Mouse (Mus musculus): ENCODE data around the gene Rbfox3. TPM values are rescaled to one million over a fixed set of nuclear protein-coding genes. Genes with fewer than 3 reads are reported as not detected.

The Rbfox3 gene
- polyA plus RNA-seq, 1 experiment from 2014 or later: 1.7 TPM

GRCm38 (mm10) chr11:118737821-118738220 is 173.6 kb downstream of the Rbfox3 start:
- no peaks in the 10 kb centered on the region for H3K9me3 ChIP-seq (ENCODE audit: control insufficient read depth, low read length)
- peaks cover 4% of the 10 kb centered on the region; the same call in 1 of the 2 replicates for H3K27me3 ChIP-seq (replicated peaks; ENCODE audit: control insufficient read depth, insufficient read depth, low read length)
- H3K4me1 ChIP-seq (replicated peaks; ENCODE audit: control insufficient read depth, insufficient read depth, low read length): peaks cover 6% of the 10 kb centered on the region; the same call in 1 of the 2 replicates
- 61% methylated on average over 3 of the region's 3 CpGs for WGBS
- ATAC-seq (replicated peaks; ENCODE audit: low FRiP score, low TSS enrichment, low read depth): no peak
- H3K9ac ChIP-seq (ENCODE audit: low read length): no peak overlapping the region
- no peak overlapping the region for H3K27ac ChIP-seq (ENCODE audit: low read depth)
- no peaks in the 10 kb centered on the region for H3K36me3 ChIP-seq (ENCODE audit: control insufficient read depth, insufficient read depth, low read length)
- H3K4me3 ChIP-seq (ENCODE audit: low read depth, low read length): no peak overlapping the region
- DNase-seq (ENCODE audit: low spot score): no peak
- no peak overlapping the region for H3K4me2 ChIP-seq (ENCODE audit: low read length)

DNA sequence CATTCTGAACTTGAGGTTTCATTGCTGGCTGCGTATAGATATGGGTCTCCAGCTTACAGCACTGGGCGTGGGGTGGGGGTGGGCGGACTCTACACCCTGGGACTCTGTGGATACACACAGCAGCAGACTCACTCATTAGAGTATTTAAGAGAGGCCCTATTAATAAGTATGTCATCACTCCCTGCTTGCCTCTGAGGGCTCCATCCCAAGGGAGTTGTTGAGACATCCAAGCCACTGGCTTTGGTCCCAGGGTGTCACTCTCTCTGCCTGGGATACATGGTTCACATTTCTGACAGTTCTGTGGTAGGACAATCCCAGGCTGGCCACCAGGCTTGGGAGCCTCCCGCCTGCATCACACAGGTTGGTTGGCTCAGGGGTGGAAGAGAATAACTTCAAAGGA is 174.4 kb downstream of the Rbfox3 start:
- Histone ChIP-seq H3K9ac (ENCODE audit: low read length) (no peak overlapping the region), H3K9me3 (ENCODE audit: control insufficient read depth, low read length) (no peaks in the 10 kb centered on the region), H3K27ac (ENCODE audit: low read depth) (no peak overlapping the region), H3K4me3 (ENCODE audit: low read depth, low read length) (no peak overlapping the region), H3K36me3 (ENCODE audit: control insufficient read depth, insufficient read depth, low read length) (no peaks in the 10 kb centered on the region), H3K4me2 (ENCODE audit: low read length) (no peak overlapping the region), H3K27me3 (replicated peaks; ENCODE audit: control insufficient read depth, insufficient read depth, low read length) (peaks cover 4% of the 10 kb centered on the region; the same call in 1 of the 2 replicates), H3K4me1 (replicated peaks; ENCODE audit: control insufficient read depth, insufficient read depth, low read length) (peaks cover 6% of the 10 kb centered on the region; the same call in 1 of the 2 replicates)
- ATAC-seq (replicated peaks; ENCODE audit: low FRiP score, low TSS enrichment, low read depth) (no peak), DNase-seq (ENCODE audit: low spot score) (no peak)
- WGBS: 77% methylated on average over 4 of the region's 4 CpGs

DNA sequence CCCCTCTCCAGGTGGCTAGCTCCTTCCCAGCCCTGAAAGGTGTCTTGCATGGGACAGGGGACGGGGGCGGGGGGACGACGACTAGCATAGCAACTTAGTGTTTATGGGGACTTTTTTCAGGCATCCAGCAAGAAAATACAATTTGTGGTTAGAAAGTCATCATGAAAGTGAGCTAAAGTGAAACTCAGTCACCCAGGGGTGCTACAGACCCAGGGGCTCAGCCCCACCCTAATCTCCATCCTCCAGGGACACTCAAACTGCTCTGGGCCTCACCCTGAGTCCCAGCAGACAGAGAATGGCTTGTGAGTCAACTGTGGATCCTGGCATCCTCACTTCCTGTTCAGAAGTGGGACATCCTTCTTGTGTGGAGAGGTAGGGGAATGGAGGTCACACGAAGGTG is 179.7 kb downstream of the Rbfox3 start:
- Histone ChIP-seq H3K9ac (ENCODE audit: low read length) (no peak overlapping the region), H3K9me3 (ENCODE audit: control insufficient read depth, low read length) (no peaks in the 10 kb centered on the region), H3K27ac (ENCODE audit: low read depth) (no peak overlapping the region), H3K27me3 (replicated peaks; ENCODE audit: control insufficient read depth, insufficient read depth, low read length) (no peaks in the 10 kb centered on the region), H3K4me1 (replicated peaks; ENCODE audit: control insufficient read depth, insufficient read depth, low read length) (peaks cover 13% of the 10 kb centered on the region), H3K36me3 (ENCODE audit: control insufficient read depth, insufficient read depth, low read length) (no peaks in the 10 kb centered on the region), H3K4me3 (ENCODE audit: low read depth, low read length) (no peak overlapping the region), H3K4me2 (ENCODE audit: low read length) (no peak overlapping the region)
- DNase-seq (ENCODE audit: low spot score): no peak
- 74% methylated on average over 5 of the region's 5 CpGs for WGBS
- no peak for ATAC-seq (replicated peaks; ENCODE audit: low FRiP score, low TSS enrichment, low read depth)

- no peak overlapping the region for H3K9ac ChIP-seq (ENCODE audit: low read length)
- DNase-seq (ENCODE audit: low spot score) (no peak), ATAC-seq (replicated peaks; ENCODE audit: low FRiP score, low TSS enrichment, low read depth) (no peak)
- no peak overlapping the region for H3K4me2 ChIP-seq (ENCODE audit: low read length)
- H3K4me1 ChIP-seq (replicated peaks; ENCODE audit: control insufficient read depth, insufficient read depth, low read length): peaks cover 17% of the 10 kb centered on the region
- no peak overlapping the region for H3K27ac ChIP-seq (ENCODE audit: low read depth)
- no peaks in the 10 kb centered on the region for H3K36me3 ChIP-seq (ENCODE audit: control insufficient read depth, insufficient read depth, low read length)
- WGBS: 34% methylated on average over 8 of the region's 8 CpGs
- H3K4me3 ChIP-seq (ENCODE audit: low read depth, low read length): no peak overlapping the region
- H3K27me3 ChIP-seq (replicated peaks; ENCODE audit: control insufficient read depth, insufficient read depth, low read length): no peaks in the 10 kb centered on the region
- H3K9me3 ChIP-seq (ENCODE audit: control insufficient read depth, low read length): no peaks in the 10 kb centered on the region
Observed at GRCm38 (mm10) chr11:118729373-118729772, 182.0 kb downstream of the Rbfox3 start.

GRCm38 (mm10) chr11:118728797-118729196 is 182.6 kb downstream of the Rbfox3 start:
- no peaks in the 10 kb centered on the region for H3K27me3 ChIP-seq (replicated peaks; ENCODE audit: control insufficient read depth, insufficient read depth, low read length)
- peaks cover 17% of the 10 kb centered on the region for H3K4me1 ChIP-seq (replicated peaks; ENCODE audit: control insufficient read depth, insufficient read depth, low read length)
- H3K27ac ChIP-seq (ENCODE audit: low read depth): no peak overlapping the region
- 71% methylated on average over 12 of the region's 12 CpGs for WGBS
- H3K9me3 ChIP-seq (ENCODE audit: control insufficient read depth, low read length): no peaks in the 10 kb centered on the region
- H3K4me3 ChIP-seq (ENCODE audit: low read depth, low read length): no peak overlapping the region
- no peaks in the 10 kb centered on the region for H3K36me3 ChIP-seq (ENCODE audit: control insufficient read depth, insufficient read depth, low read length)
- DNase-seq (ENCODE audit: low spot score) (no peak), ATAC-seq (replicated peaks; ENCODE audit: low FRiP score, low TSS enrichment, low read depth) (no peak)
- H3K4me2 ChIP-seq (ENCODE audit: low read length): no peak overlapping the region
- no peak overlapping the region for H3K9ac ChIP-seq (ENCODE audit: low read length)

- Histone ChIP-seq H3K27me3 (replicated peaks; ENCODE audit: control insufficient read depth, insufficient read depth, low read length) (no peaks in the 10 kb centered on the region), H3K4me2 (ENCODE audit: low read length) (no peak overlapping the region), H3K27ac (ENCODE audit: low read depth) (no peak overlapping the region), H3K9ac (ENCODE audit: low read length) (no peak overlapping the region), H3K4me3 (ENCODE audit: low read depth, low read length) (no peak overlapping the region), H3K9me3 (ENCODE audit: control insufficient read depth, low read length) (no peaks in the 10 kb centered on the region), H3K4me1 (replicated peaks; ENCODE audit: control insufficient read depth, insufficient read depth, low read length) (peaks cover 17% of the 10 kb centered on the region), H3K36me3 (ENCODE audit: control insufficient read depth, insufficient read depth, low read length) (no peaks in the 10 kb centered on the region)
- 16% methylated on average over 8 of the region's 8 CpGs for WGBS
- no peak for DNase-seq (ENCODE audit: low spot score)
- no peak for ATAC-seq (replicated peaks; ENCODE audit: low FRiP score, low TSS enrichment, low read depth)
Observed at GRCm38 (mm10) chr11:118728083-118728551, 183.3 kb downstream of the Rbfox3 start.

DNA sequence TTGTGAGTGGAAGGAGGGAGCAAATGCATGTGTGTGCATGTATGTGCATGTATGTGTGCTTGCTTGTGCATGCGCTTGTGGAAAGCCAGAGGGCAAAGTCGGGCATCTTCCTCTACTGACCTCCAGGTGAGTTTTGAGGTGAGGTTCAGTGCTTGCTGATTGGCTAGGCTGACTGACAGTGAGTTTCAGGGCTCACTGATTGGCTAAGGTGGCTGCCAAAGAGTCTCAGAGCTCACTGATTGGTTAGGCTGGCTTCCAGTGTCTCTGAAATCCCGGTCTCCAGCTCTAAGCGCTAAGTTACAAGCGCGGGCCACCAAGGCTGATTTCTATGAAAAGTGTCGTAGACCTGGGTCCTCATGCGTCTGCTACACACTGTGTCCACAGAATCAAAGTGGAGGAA is 185.0 kb downstream of the Rbfox3 start:
- Histone ChIP-seq H3K9ac (ENCODE audit: low read length) (no peak overlapping the region), H3K27ac (ENCODE audit: low read depth) (no peak overlapping the region), H3K4me1 (replicated peaks; ENCODE audit: control insufficient read depth, insufficient read depth, low read length) (peaks cover 17% of the 10 kb centered on the region), H3K4me2 (ENCODE audit: low read length) (no peak overlapping the region), H3K27me3 (replicated peaks; ENCODE audit: control insufficient read depth, insufficient read depth, low read length) (no peaks in the 10 kb centered on the region), H3K4me3 (ENCODE audit: low read depth, low read length) (no peak overlapping the region), H3K9me3 (ENCODE audit: control insufficient read depth, low read length) (no peaks in the 10 kb centered on the region), H3K36me3 (ENCODE audit: control insufficient read depth, insufficient read depth, low read length) (no peaks in the 10 kb centered on the region)
- ATAC-seq (replicated peaks; ENCODE audit: low FRiP score, low TSS enrichment, low read depth) (no peak), DNase-seq (ENCODE audit: low spot score) (no peak)
- 76% methylated on average over 8 of the region's 8 CpGs for WGBS

DNA sequence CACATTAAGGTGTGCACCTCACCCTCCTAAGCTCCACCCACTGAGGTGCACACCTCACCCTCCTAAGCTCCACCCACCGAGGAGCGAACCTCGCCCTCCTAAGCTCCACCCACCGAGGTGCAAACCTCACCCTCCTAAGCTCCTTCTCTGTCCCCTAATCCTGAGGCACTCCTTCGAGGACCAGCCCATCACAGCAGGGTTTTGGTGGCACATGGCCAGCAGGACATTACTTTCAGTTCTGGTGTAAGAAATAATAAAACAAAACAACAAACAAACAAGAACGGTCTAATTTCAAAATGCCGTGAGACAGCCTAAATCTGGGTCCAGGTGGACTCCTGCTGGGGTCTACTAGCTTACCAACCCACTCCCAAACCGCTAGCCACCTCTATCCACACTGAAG is 187.0 kb downstream of the Rbfox3 start:
- Histone ChIP-seq H3K4me3 (ENCODE audit: low read depth, low read length) (no peak overlapping the region), H3K27ac (ENCODE audit: low read depth) (no peak overlapping the region), H3K4me2 (ENCODE audit: low read length) (no peak overlapping the region), H3K9ac (ENCODE audit: low read length) (no peak overlapping the region), H3K4me1 (replicated peaks; ENCODE audit: control insufficient read depth, insufficient read depth, low read length) (peaks cover 13% of the 10 kb centered on the region), H3K9me3 (ENCODE audit: control insufficient read depth, low read length) (no peaks in the 10 kb centered on the region), H3K36me3 (ENCODE audit: control insufficient read depth, insufficient read depth, low read length) (no peaks in the 10 kb centered on the region), H3K27me3 (replicated peaks; ENCODE audit: control insufficient read depth, insufficient read depth, low read length) (no peaks in the 10 kb centered on the region)
- DNase-seq (ENCODE audit: low spot score) (no peak), ATAC-seq (replicated peaks; ENCODE audit: low FRiP score, low TSS enrichment, low read depth) (no peak)
- WGBS: 74% methylated on average over 8 of the region's 8 CpGs

GRCm38 (mm10) chr11:118723166-118723565 is 188.2 kb downstream of the Rbfox3 start:
- Histone ChIP-seq H3K9ac (ENCODE audit: low read length) (no peak overlapping the region), H3K27me3 (replicated peaks; ENCODE audit: control insufficient read depth, insufficient read depth, low read length) (no peaks in the 10 kb centered on the region), H3K27ac (ENCODE audit: low read depth) (no peak overlapping the region), H3K36me3 (ENCODE audit: control insufficient read depth, insufficient read depth, low read length) (no peaks in the 10 kb centered on the region), H3K4me2 (ENCODE audit: low read length) (no peak overlapping the region), H3K9me3 (ENCODE audit: control insufficient read depth, low read length) (no peaks in the 10 kb centered on the region), H3K4me3 (ENCODE audit: low read depth, low read length) (no peak overlapping the region), H3K4me1 (replicated peaks; ENCODE audit: control insufficient read depth, insufficient read depth, low read length) (peaks cover 9% of the 10 kb centered on the region; the same call in 1 of the 2 replicates)
- 65% methylated on average over 8 of the region's 8 CpGs for WGBS
- ATAC-seq (replicated peaks; ENCODE audit: low FRiP score, low TSS enrichment, low read depth) (no peak), DNase-seq (ENCODE audit: low spot score) (no peak)

Measured in intestine, embryonic 14.5 days (tissue).